Mouse (Mus musculus): ENCODE results near the gene Chmp2a.

DNA sequence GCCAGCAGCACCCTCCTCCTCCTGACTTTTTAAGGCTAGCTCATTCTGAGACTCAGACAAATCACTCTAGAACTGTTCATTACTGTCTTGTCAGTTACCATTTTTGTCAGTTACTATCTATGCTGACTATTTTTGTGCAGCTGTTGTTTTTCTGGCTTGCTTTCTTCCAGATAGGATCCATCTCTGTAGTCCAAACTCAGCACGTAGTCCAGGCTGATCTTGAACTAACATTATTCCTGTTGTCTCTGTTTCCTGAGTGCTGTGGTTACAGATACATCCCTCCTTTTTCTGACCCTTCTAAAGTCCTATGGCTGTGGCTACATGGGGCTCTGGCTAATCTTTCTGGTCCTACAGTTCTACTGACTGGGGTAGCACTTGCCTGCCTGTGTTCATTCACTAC is 4.6 kb upstream of the Chmp2a start:
- TF ChIP-seq CTCF (IDR thresholded peaks at IDR 0.05; ENCODE audit: borderline replicate concordance, insufficient read depth, low read length) (no peak), POLR2A (IDR thresholded peaks at IDR 0.05; ENCODE audit: low read depth, low read length) (no peak)

Measured in embryonic fibroblast, embryonic 13.5 days (primary cell).